Mouse (Mus musculus) heart, adult 2 months (tissue): ENCODE measurements around the gene Crygb. TPM values are rescaled to one million over a fixed set of nuclear protein-coding genes. Genes with fewer than 3 reads are reported as not detected.

Source experiments
- DNase-seq, 2 experiments: peaks; one replicate each; pipeline ENCODE4 v3.0.0; 2021
- H3K27ac ChIP-seq: fragments of 200-600 bp; 2 replicates; pipeline ENCODE4 v1.8.1; 2022
- H3K27me3 ChIP-seq: fragments of 200-500 bp; 2 replicates; pipeline ENCODE4 v1.6.1; 2012; ENCODE audit warnings: mild to moderate bottlenecking, low read length, inconsistent platforms, mixed read lengths; ENCODE audit not compliant: control insufficient read depth, insufficient read depth
- H3K36me3 ChIP-seq: fragments of 200-500 bp; 2 replicates; pipeline ENCODE4 v1.6.1; 2012; ENCODE audit warnings: low read length, inconsistent platforms; ENCODE audit not compliant: control insufficient read depth, insufficient read depth
- H3K4me1 ChIP-seq: fragments of 200-500 bp; 2 replicates; pipeline ENCODE4 v1.6.1; 2011; ENCODE audit warnings: low read length; ENCODE audit not compliant: control insufficient read depth, insufficient read depth
- H3K4me3 ChIP-seq: fragments of 200-600 bp; 2 replicates; pipeline ENCODE4 v1.8.1; 2022
- H3K79me2 ChIP-seq: fragments of 200-500 bp; replicated peaks from 2 replicates; pipeline ENCODE4 v1.6.1; 2012; ENCODE audit warnings: mild to moderate bottlenecking, inconsistent platforms, low read length, moderate library complexity, mixed read lengths; ENCODE audit not compliant: control insufficient read depth, insufficient read depth
- H3K9ac ChIP-seq: fragments of 200-500 bp; 2 replicates; pipeline ENCODE4 v1.6.1; 2012; ENCODE audit warnings: low read depth, mild to moderate bottlenecking, control low read depth, inconsistent platforms, low read length, mixed read lengths
- CTCF ChIP-seq: fragments of 200-600 bp; IDR thresholded peaks from 2 replicates; pipeline ENCODE4 v1.8.1; 2022; ENCODE audit warnings: antibody characterized with exemption, mild to moderate bottlenecking, moderate library complexity
- EP300 ChIP-seq: fragments of 200-500 bp; IDR thresholded peaks from 2 replicates; pipeline ENCODE4 v1.6.1; 2011; ENCODE audit warnings: low read depth, low read length, control low read depth; ENCODE audit not compliant: insufficient read depth
- POLR2A ChIP-seq: fragments of 200-500 bp; IDR thresholded peaks from 2 replicates; pipeline ENCODE4 v1.6.1; 2011; ENCODE audit warnings: mild to moderate bottlenecking, low read depth, low read length, control low read depth; ENCODE audit not compliant: insufficient read depth
- WGBS: fragments of 180-500 bp; shearing (Covaris S2); methylation state at CpG from one replicate; pipeline ENCODE4 v1.1.7; 2018; 5-methylcytosine and 5-hydroxymethylcytosine counted together
- intact Hi-C: fragments of 180-260 bp; cut with DNase I; formaldehyde crosslinking; loops from one replicate; pipeline ENCODE4 v1.15.1; 2025
- long read RNA-seq: library from polyadenylated mRNA; stranded (forward); transcript quantifications from one replicate; pipeline ENCODE4 v2.0.0, GENCODE M21; 2021
- polyA plus RNA-seq: library from polyadenylated mRNA; depleted of rRNA; stranded (reverse); fragments of >200 nt; gene quantifications from 2 replicates; pipeline ENCODE4 v1.2.3, GENCODE M21; 2012; rRNA removed
- total RNA-seq, 2 experiments: library from RNA; stranded (reverse); gene quantifications; 2 replicates each; pipeline ENCODE4 v1.2.3; 2021

Crygb gene
- total RNA-seq = not detected
- not detected in 2 replicates for polyA plus RNA-seq
- long read RNA-seq = 0 reads

GRCm38 (mm10) chr1:65082188-65082587 is at the start of gene Crygb:
Gene Crygb (minus strand): TSS chr1:65082288.
- TF ChIP-seq POLR2A (no peak), CTCF (no peak), EP300 (no peak)
- Histone ChIP-seq H3K27me3 (no peaks in the 10 kb centered on the region), H3K4me3 (no peak within 1 kb of the TSS), H3K79me2 (no peaks in the 10 kb centered on the region), H3K4me1 (no peaks in the 10 kb centered on the region), H3K27ac (no peak within 1 kb of the TSS), H3K9ac (no peak within 1 kb of the TSS), H3K36me3 (no peaks in the 10 kb centered on the region)
- DNase-seq = no peak
- intact Hi-C loops = no loop called here
- 45% methylated on average over 7 of the region's 7 CpGs for WGBS

GRCm38 (mm10) chr1:65131671-65132070 is 49.6 kb upstream of the Crygb start:
- TF ChIP-seq CTCF = no peak
- no peak for TF ChIP-seq EP300
- no peak for TF ChIP-seq POLR2A
- Histone ChIP-seq H3K27me3 (no peaks in the 10 kb centered on the region), H3K4me1 (no peaks in the 10 kb centered on the region), H3K36me3 (no peaks in the 10 kb centered on the region), H3K4me3 (no peak overlapping the region), H3K79me2 (no peaks in the 10 kb centered on the region), H3K27ac (no peak overlapping the region), H3K9ac (no peak overlapping the region)
- no peak for DNase-seq
- WGBS = 87% methylated on average over 1 of the region's 1 CpGs
- intact Hi-C loops = no loop called here

- H3K4me1 ChIP-seq = no peaks in the 10 kb centered on the region
- TF ChIP-seq EP300 = no peak
- no peak for TF ChIP-seq CTCF
- no peak for TF ChIP-seq POLR2A
- H3K36me3 ChIP-seq = no peaks in the 10 kb centered on the region
- H3K4me3 ChIP-seq = no peak overlapping the region
- no peak for DNase-seq
- no peaks in the 10 kb centered on the region for H3K79me2 ChIP-seq
- H3K27ac ChIP-seq = no peak overlapping the region
- intact Hi-C loops = no loop called here
- 65% methylated on average over 3 of the region's 3 CpGs for WGBS
- no peaks in the 10 kb centered on the region for H3K27me3 ChIP-seq
- H3K9ac ChIP-seq = no peak overlapping the region
These were observed 48.1 kb upstream of the Crygb start for GRCm38 (mm10) chr1:65130226-65130625.

- intact Hi-C loops = no loop called here
- no peaks in the 10 kb centered on the region for H3K4me1 ChIP-seq
- no peak overlapping the region for H3K4me3 ChIP-seq
- no peaks in the 10 kb centered on the region for H3K79me2 ChIP-seq
- no peak for DNase-seq
- WGBS = 68% methylated on average over 3 of the region's 3 CpGs
- H3K36me3 ChIP-seq = no peaks in the 10 kb centered on the region
- no peak for TF ChIP-seq CTCF
- TF ChIP-seq POLR2A = no peak
- TF ChIP-seq EP300 = no peak
- no peak overlapping the region for H3K9ac ChIP-seq
- H3K27ac ChIP-seq = no peak overlapping the region
- H3K27me3 ChIP-seq = no peaks in the 10 kb centered on the region
These were observed 47.6 kb upstream of the Crygb start for GRCm38 (mm10) chr1:65129634-65130180.

GRCm38 (mm10) chr1:65122574-65123372 is 40.7 kb upstream of the Crygb start, which contains the start of gene D630023F18Rik:
Gene D630023F18Rik (minus strand): TSS chr1:65123214.
- TF ChIP-seq EP300 (no peak), POLR2A (no peak), CTCF (no peak)

GRCm38 (mm10) chr1:65119438-65119837 is 37.4 kb upstream of the Crygb start, which contains the start of gene Gm28845:
Gene Gm28845 (minus strand): TSS chr1:65119558.
- 89% methylated on average over 1 of the region's 1 CpGs for WGBS
- intact Hi-C loops = no loop called here

More at GRCm38 (mm10) chr1:65122574-65123372, 40.7 kb upstream of the Crygb start, which contains the start of gene D630023F18Rik:
- Histone ChIP-seq H3K4me1 (no peaks in the 10 kb centered on the region), H3K9ac (no peak within 1 kb of the TSS), H3K4me3 (no peak within 1 kb of the TSS), H3K27ac (no peak within 1 kb of the TSS), H3K79me2 (no peaks in the 10 kb centered on the region), H3K36me3 (no peaks in the 10 kb centered on the region), H3K27me3 (no peaks in the 10 kb centered on the region)
- no peak for DNase-seq
- WGBS = 23% methylated on average over 9 of the region's 9 CpGs
- intact Hi-C loops = no loop called here

More at GRCm38 (mm10) chr1:65119438-65119837, 37.4 kb upstream of the Crygb start, which contains the start of gene Gm28845:
- Histone ChIP-seq H3K27ac (no peak within 1 kb of the TSS), H3K9ac (no peak within 1 kb of the TSS), H3K36me3 (no peaks in the 10 kb centered on the region), H3K27me3 (no peaks in the 10 kb centered on the region), H3K79me2 (no peaks in the 10 kb centered on the region), H3K4me3 (no peak within 1 kb of the TSS), H3K4me1 (no peaks in the 10 kb centered on the region)
- no peak for DNase-seq
- no peak for TF ChIP-seq POLR2A
